Mouse (Mus musculus): ENCODE data around the gene Usp5. TPM values are rescaled to one million over a fixed set of nuclear protein-coding genes. Genes with fewer than 3 reads are reported as not detected.
"Not testable (repeated sequence)": the region's sequence is repeated elsewhere in the genome, so short reads cannot be mapped to it uniquely, and the experiment has no call there.

Gene Usp5
- polyA plus RNA-seq, 1 experiment from 2014 or later: 110 TPM

GRCm38 (mm10) chr6:124811403-124811665 is 17.9 kb downstream of the Usp5 start:
- H3K36me3 ChIP-seq (ENCODE audit: control insufficient read depth, insufficient read depth, low read length): peaks cover 28% of the 10 kb centered on the region
- no peak overlapping the region for H3K4me3 ChIP-seq (ENCODE audit: low read depth, low read length)
- no peak overlapping the region for H3K9ac ChIP-seq (ENCODE audit: low read depth, low read length)
- 80% methylated on average over 4 of the region's 4 CpGs for WGBS
- ATAC-seq (ENCODE audit: low read depth) (no peak), DNase-seq (ENCODE audit: low spot score) (no peak)
- H3K27me3 ChIP-seq (replicated peaks; ENCODE audit: control insufficient read depth, insufficient read depth, low read length): no peaks in the 10 kb centered on the region
- peaks cover 20% of the 10 kb centered on the region for H3K4me1 ChIP-seq (ENCODE audit: control insufficient read depth, insufficient read depth, low read length)
- no peak overlapping the region for H3K27ac ChIP-seq (replicated peaks; ENCODE audit: low read depth, low read length)
- H3K9me3 ChIP-seq (ENCODE audit: control insufficient read depth, low read length): no peaks in the 10 kb centered on the region
- H3K4me2 ChIP-seq (ENCODE audit: low read depth, low read length): peak overlapping the region; percentile 88; the same call in 1 of the 2 replicates

- DNase-seq (ENCODE audit: low spot score); H3K27me3 ChIP-seq (replicated peaks; ENCODE audit: control insufficient read depth, insufficient read depth, low read length); H3K4me3 ChIP-seq (ENCODE audit: low read depth, low read length); H3K9me3 ChIP-seq (ENCODE audit: control insufficient read depth, low read length); ATAC-seq (ENCODE audit: low read depth); H3K9ac ChIP-seq (ENCODE audit: low read depth, low read length); H3K27ac ChIP-seq (replicated peaks; ENCODE audit: low read depth, low read length): not testable (repeated sequence)
- WGBS: 77% methylated on average over 11 of the region's 11 CpGs
- peak overlapping the region; percentile 86 for H3K4me2 ChIP-seq (ENCODE audit: low read depth, low read length)
- H3K4me1 ChIP-seq (ENCODE audit: control insufficient read depth, insufficient read depth, low read length): peaks cover 25% of the 10 kb centered on the region
- H3K36me3 ChIP-seq (ENCODE audit: control insufficient read depth, insufficient read depth, low read length): peaks cover 24% of the 10 kb centered on the region
These were observed 18.5 kb downstream of the Usp5 start for GRCm38 (mm10) chr6:124810566-124811402.

- H3K36me3 ChIP-seq (ENCODE audit: control insufficient read depth, insufficient read depth, low read length): peaks cover 24% of the 10 kb centered on the region
- peak overlapping the region; percentile 78 for H3K9ac ChIP-seq (ENCODE audit: low read depth, low read length)
- ATAC-seq (ENCODE audit: low read depth) (no peak), DNase-seq (ENCODE audit: low spot score) (no peak)
- peak overlapping the region; percentile 65 for H3K4me3 ChIP-seq (ENCODE audit: low read depth, low read length)
- H3K4me1 ChIP-seq (ENCODE audit: control insufficient read depth, insufficient read depth, low read length): peaks cover 25% of the 10 kb centered on the region
- H3K9me3 ChIP-seq (ENCODE audit: control insufficient read depth, low read length): no peaks in the 10 kb centered on the region
- H3K4me2 ChIP-seq (ENCODE audit: low read depth, low read length): peak overlapping the region; percentile 86
- no peaks in the 10 kb centered on the region for H3K27me3 ChIP-seq (replicated peaks; ENCODE audit: control insufficient read depth, insufficient read depth, low read length)
- H3K27ac ChIP-seq (replicated peaks; ENCODE audit: low read depth, low read length): peak overlapping the region; percentile 92
- WGBS: 43% methylated on average over 13 of the region's 14 CpGs
These were observed 19.3 kb downstream of the Usp5 start for GRCm38 (mm10) chr6:124809775-124810538.

- Histone ChIP-seq H3K4me1 (ENCODE audit: control insufficient read depth, insufficient read depth, low read length) (peaks cover 25% of the 10 kb centered on the region), H3K36me3 (ENCODE audit: control insufficient read depth, insufficient read depth, low read length) (peaks cover 24% of the 10 kb centered on the region), H3K27ac (replicated peaks; ENCODE audit: low read depth, low read length) (peak overlapping the region; percentile 92), H3K27me3 (replicated peaks; ENCODE audit: control insufficient read depth, insufficient read depth, low read length) (no peaks in the 10 kb centered on the region), H3K4me3 (ENCODE audit: low read depth, low read length) (peak overlapping the region; percentile 65), H3K9ac (ENCODE audit: low read depth, low read length) (peak overlapping the region; percentile 78), H3K9me3 (ENCODE audit: control insufficient read depth, low read length) (no peaks in the 10 kb centered on the region), H3K4me2 (ENCODE audit: low read depth, low read length) (peak overlapping the region; percentile 86)
- DNase-seq (ENCODE audit: low spot score): peak; percentile 88
- peak; percentile 20 for ATAC-seq (ENCODE audit: low read depth)
- 0% methylated on average over 31 of the region's 35 CpGs for WGBS
These were observed 20.1 kb downstream of the Usp5 start for GRCm38 (mm10) chr6:124809052-124809774.

- WGBS: 4% methylated on average over 26 of the region's 29 CpGs
- Histone ChIP-seq H3K9ac (ENCODE audit: low read depth, low read length) (peak within 1 kb of the TSS; percentile 78), H3K4me3 (ENCODE audit: low read depth, low read length) (peak within 1 kb of the TSS; percentile 65), H3K9me3 (ENCODE audit: control insufficient read depth, low read length) (no peaks in the 10 kb centered on the region), H3K27me3 (replicated peaks; ENCODE audit: control insufficient read depth, insufficient read depth, low read length) (no peaks in the 10 kb centered on the region), H3K4me2 (ENCODE audit: low read depth, low read length) (peak within 1 kb of the TSS; percentile 86), H3K4me1 (ENCODE audit: control insufficient read depth, insufficient read depth, low read length) (peaks cover 25% of the 10 kb centered on the region), H3K27ac (replicated peaks; ENCODE audit: low read depth, low read length) (peak within 1 kb of the TSS; percentile 92), H3K36me3 (ENCODE audit: control insufficient read depth, insufficient read depth, low read length) (peaks cover 24% of the 10 kb centered on the region)
- peak; percentile 55 for ATAC-seq (ENCODE audit: low read depth)
- DNase-seq (ENCODE audit: low spot score): peak; percentile 84
These were observed 20.8 kb downstream of the Usp5 start, which contains the start of gene Spsb2 for GRCm38 (mm10) chr6:124808358-124809012. Gene Spsb2 (plus strand): TSS chr6:124808661.

- Histone ChIP-seq H3K9me3 (ENCODE audit: control insufficient read depth, low read length) (no peaks in the 10 kb centered on the region), H3K4me1 (ENCODE audit: control insufficient read depth, insufficient read depth, low read length) (peaks cover 25% of the 10 kb centered on the region)
- ATAC-seq (ENCODE audit: low read depth): no peak
These were observed 21.3 kb downstream of the Usp5 start for GRCm38 (mm10) chr6:124807986-124808357.

GRCm38 (mm10) chr6:124807366-124807765 is 21.9 kb downstream of the Usp5 start:
- H3K4me1 ChIP-seq (ENCODE audit: control insufficient read depth, insufficient read depth, low read length): peaks cover 25% of the 10 kb centered on the region
- H3K9me3 ChIP-seq (ENCODE audit: control insufficient read depth, low read length): no peaks in the 10 kb centered on the region
- H3K9ac ChIP-seq (ENCODE audit: low read depth, low read length): no peak overlapping the region
- H3K27me3 ChIP-seq (replicated peaks; ENCODE audit: control insufficient read depth, insufficient read depth, low read length): no peaks in the 10 kb centered on the region
- DNase-seq (ENCODE audit: low spot score): no peak
- H3K4me3 ChIP-seq (ENCODE audit: low read depth, low read length): no peak overlapping the region
- no peak for ATAC-seq (ENCODE audit: low read depth)
- no peak overlapping the region for H3K27ac ChIP-seq (replicated peaks; ENCODE audit: low read depth, low read length)
- no peak overlapping the region for H3K4me2 ChIP-seq (ENCODE audit: low read depth, low read length)
- peaks cover 20% of the 10 kb centered on the region for H3K36me3 ChIP-seq (ENCODE audit: control insufficient read depth, insufficient read depth, low read length)
- 71% methylated on average over 4 of the region's 4 CpGs for WGBS

More at GRCm38 (mm10) chr6:124807986-124808357, 21.3 kb downstream of the Usp5 start:
- peaks cover 24% of the 10 kb centered on the region for H3K36me3 ChIP-seq (ENCODE audit: control insufficient read depth, insufficient read depth, low read length)
- no peak for DNase-seq (ENCODE audit: low spot score)
- H3K27ac ChIP-seq (replicated peaks; ENCODE audit: low read depth, low read length): peak overlapping the region; percentile 92; the same call in 1 of the 2 replicates
- peak overlapping the region; percentile 65 for H3K4me3 ChIP-seq (ENCODE audit: low read depth, low read length)
- no peaks in the 10 kb centered on the region for H3K27me3 ChIP-seq (replicated peaks; ENCODE audit: control insufficient read depth, insufficient read depth, low read length)
- peak overlapping the region; percentile 86 for H3K4me2 ChIP-seq (ENCODE audit: low read depth, low read length)
- peak overlapping the region; percentile 78; the same call in 1 of the 2 replicates for H3K9ac ChIP-seq (ENCODE audit: low read depth, low read length)
- WGBS: 79% methylated on average over 6 of the region's 6 CpGs
